Mouse (Mus musculus) spleen, adult 2 months (tissue): ENCODE data around the gene Mamdc2. TPM values are rescaled to one million over a fixed set of nuclear protein-coding genes. Genes with fewer than 3 reads are reported as not detected.
"Not testable (repeated sequence)": the region's sequence is repeated elsewhere in the genome, so short reads cannot be mapped to it uniquely, and the experiment has no call there.

ENCODE experiments used
- DNase-seq, 2 experiments: peaks; one replicate each; pipeline versions ENCODE4 v3.0.0 to v3.0.0-alpha.2; 2012 to 2021; ENCODE audit warnings: low spot score in 2 of 2, low read depth in 1 of 2
- H3K27ac ChIP-seq: fragments of 200-500 bp; 2 replicates; pipeline ENCODE4 v1.5.1; 2012; ENCODE audit warnings: low read length, inconsistent platforms; ENCODE audit not compliant: insufficient read depth
- H3K27me3 ChIP-seq: fragments of 200-500 bp; 2 replicates; pipeline ENCODE4 v1.6.1; 2012; ENCODE audit warnings: mild to moderate bottlenecking, moderate library complexity, low read length, inconsistent platforms; ENCODE audit not compliant: control insufficient read depth, insufficient read depth
- H3K36me3 ChIP-seq: fragments of 200-500 bp; 2 replicates; pipeline ENCODE4 v1.6.1; 2012; ENCODE audit warnings: mild to moderate bottlenecking, low read length, inconsistent platforms; ENCODE audit not compliant: control insufficient read depth, insufficient read depth
- H3K4me1 ChIP-seq: fragments of 200-500 bp; 2 replicates; pipeline ENCODE4 v1.6.1; 2011; ENCODE audit warnings: inconsistent platforms; ENCODE audit not compliant: control insufficient read depth, insufficient read depth, insufficient read length
- H3K4me3 ChIP-seq: fragments of 200-500 bp; 2 replicates; pipeline ENCODE4 v1.5.1; 2011; ENCODE audit warnings: mild to moderate bottlenecking, inconsistent platforms; ENCODE audit not compliant: insufficient read depth, insufficient read length; ENCODE audit errors: extremely low read depth
- CTCF ChIP-seq: fragments of 200-500 bp; IDR thresholded peaks from 2 replicates; pipeline ENCODE4 v1.5.1; 2011; ENCODE audit warnings: mild to moderate bottlenecking, inconsistent platforms; ENCODE audit not compliant: insufficient read depth, insufficient read length, insufficient replicate concordance; ENCODE audit errors: extremely low read depth
- POLR2A ChIP-seq: fragments of 200-500 bp; IDR thresholded peaks from 2 replicates; pipeline ENCODE4 v1.6.1; 2011; ENCODE audit warnings: low read depth, low read length, inconsistent platforms
- WGBS: fragments of 180-500 bp; shearing (Covaris S2); methylation state at CpG from one replicate; pipeline ENCODE4 v1.1.7; 2018; 5-methylcytosine and 5-hydroxymethylcytosine counted together
- polyA plus RNA-seq: library from polyadenylated mRNA; depleted of rRNA; stranded (reverse); fragments of >200 nt; gene quantifications from 2 replicates; pipeline ENCODE4 v1.2.3, GENCODE M21; 2012

Gene Mamdc2
- polyA plus RNA-seq, 1 experiment = 0.35 TPM

DNA sequence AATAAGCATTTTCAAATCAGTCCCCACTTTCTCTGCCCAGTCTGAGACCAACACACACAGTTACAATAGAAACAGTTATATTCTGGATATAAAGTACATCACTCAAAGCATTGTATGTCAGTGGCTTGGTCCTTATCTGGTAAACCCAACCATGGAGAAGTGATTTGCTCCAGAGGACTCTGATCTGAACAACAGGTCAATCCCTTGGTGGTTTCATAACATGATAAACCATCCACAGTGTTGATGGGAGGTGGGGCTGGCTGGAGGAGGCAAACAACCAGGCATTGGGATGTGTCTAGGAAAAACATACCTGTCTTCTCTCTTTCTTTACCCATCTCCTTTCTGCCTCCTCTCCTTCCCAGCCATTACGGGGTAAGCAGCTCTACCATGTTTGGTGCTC is 39.2 kb upstream of the Mamdc2 start:
- WGBS = 81% methylated on average over 1 of the region's 1 CpGs
- no peak for DNase-seq
- H3K27ac ChIP-seq = no peak overlapping the region

DNA sequence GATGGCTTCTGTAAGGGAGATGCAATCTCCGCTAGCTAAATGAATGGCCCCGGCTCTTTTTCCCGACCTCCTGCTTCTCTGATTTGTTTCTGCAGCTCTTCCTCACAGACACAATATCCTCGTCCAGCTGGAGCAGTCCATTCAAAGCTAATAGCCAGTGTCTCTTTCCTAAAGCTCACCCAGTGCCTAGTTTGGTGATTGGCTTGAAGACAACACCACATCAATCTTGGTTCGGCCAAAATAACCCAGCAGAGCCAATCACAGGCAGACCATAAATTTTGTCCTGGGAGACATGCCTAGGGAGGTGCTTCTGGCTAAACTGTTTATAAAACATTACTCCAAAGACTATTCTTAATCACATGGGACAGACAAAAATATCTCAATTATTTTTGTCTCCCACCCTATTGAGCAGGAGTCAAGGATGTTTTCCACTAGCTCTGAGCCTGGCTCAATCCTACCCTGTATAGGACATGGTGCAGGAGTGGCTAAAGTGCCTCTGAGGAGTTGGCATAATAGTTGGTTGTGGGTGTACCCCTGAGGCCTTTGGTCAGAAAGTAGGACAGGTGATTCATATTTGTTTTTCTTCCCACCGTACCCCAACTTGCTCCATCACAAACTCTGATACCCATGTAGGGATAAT is 38.5 kb upstream of the Mamdc2 start:
- Histone ChIP-seq H3K27ac (no peak overlapping the region), H3K27me3 (no peaks in the 10 kb centered on the region), H3K36me3 (no peaks in the 10 kb centered on the region), H3K4me1 (no peaks in the 10 kb centered on the region), H3K4me3 (no peak overlapping the region)
- WGBS = 86% methylated on average over 6 of the region's 6 CpGs
- TF ChIP-seq POLR2A (no peak), CTCF (no peak)
- no peak for DNase-seq

More for the DNA sequence above, 39.2 kb upstream of the Mamdc2 start:
- H3K36me3 ChIP-seq = no peaks in the 10 kb centered on the region
- H3K4me1 ChIP-seq = no peaks in the 10 kb centered on the region
- no peak for TF ChIP-seq POLR2A
- TF ChIP-seq CTCF = no peak
- H3K27me3 ChIP-seq = no peaks in the 10 kb centered on the region
- no peak overlapping the region for H3K4me3 ChIP-seq

DNA sequence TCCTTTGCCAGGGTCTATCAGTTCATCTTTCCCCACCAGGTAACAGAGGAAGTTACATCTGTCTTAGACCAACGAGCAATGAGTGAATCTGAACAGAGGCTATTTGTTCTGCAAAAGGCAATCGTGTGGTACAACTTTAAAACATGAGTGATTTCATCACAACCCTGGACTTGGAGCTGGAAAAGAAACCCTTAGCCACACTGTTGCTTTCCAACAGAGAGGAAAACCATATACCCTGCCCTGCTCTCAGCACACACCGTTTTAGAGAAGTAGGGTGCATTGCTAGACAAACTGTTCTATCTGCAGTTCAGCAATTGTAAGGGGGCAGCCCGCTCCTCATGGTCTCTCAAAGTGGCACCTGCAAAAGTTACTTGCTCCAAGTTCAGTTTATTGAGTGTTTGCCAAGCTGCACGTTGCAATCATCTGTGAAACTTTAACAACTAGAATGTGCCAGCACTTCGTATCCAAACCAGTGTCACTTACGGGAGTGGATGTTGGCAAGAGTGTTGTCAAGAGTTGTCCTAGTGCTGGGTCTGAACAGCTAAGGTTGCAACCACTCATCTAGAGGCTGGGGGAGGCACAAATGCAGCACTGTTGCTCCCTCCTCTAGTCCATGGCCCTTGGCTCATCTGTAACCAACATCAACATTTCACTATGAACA is 37.8 kb upstream of the Mamdc2 start:
- H3K4me3 ChIP-seq = no peak overlapping the region
- TF ChIP-seq POLR2A (no peak), CTCF (no peak)
- no peak for DNase-seq
- no peaks in the 10 kb centered on the region for H3K4me1 ChIP-seq
- no peaks in the 10 kb centered on the region for H3K27me3 ChIP-seq
- H3K36me3 ChIP-seq = no peaks in the 10 kb centered on the region
- H3K27ac ChIP-seq = no peak overlapping the region
- WGBS = 63% methylated on average over 7 of the region's 7 CpGs

DNA sequence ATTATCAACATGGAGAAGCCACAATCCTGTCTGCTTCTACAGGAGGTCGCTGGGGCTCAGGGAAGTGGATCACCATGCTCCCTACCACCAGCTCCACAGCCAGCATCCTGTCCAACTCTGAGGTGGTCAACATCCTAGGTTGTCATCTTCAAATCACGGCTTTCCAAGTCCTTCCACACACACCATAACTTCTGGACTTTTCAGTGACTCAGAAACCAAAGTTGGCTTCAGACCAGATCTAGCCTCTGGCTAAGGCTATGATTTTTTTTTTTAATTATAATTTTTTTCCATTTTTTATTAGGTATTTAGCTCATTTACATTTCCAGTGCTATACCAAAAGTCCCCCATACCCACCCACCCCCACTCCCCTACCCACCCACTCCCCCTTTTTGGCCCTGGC is 34.3 kb upstream of the Mamdc2 start:
- WGBS = 90% methylated on average over 2 of the region's 2 CpGs
- H3K27me3 ChIP-seq, H3K36me3 ChIP-seq, H3K4me1 ChIP-seq, H3K4me3 ChIP-seq, DNase-seq, H3K27ac ChIP-seq: not testable (repeated sequence)

DNA sequence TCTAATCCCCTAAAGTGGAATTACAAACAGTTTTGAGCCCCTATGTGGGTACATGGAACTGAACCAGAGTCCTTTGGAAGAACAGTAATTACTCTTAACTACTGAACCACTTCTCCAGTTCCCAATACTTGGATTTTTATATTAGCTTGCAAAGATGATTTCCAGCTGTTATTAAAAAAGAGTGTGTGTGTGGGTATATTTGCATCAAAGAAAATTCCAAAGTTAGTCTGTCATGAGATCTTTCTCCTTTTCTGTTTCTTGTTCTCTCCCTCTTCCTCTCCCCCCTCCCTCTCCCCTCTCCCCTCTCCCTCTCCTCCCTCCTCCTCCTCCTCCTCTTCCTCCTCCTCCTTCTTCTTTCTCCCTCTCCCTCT is 31.3 kb upstream of the Mamdc2 start:
- H3K4me1 ChIP-seq = no peaks in the 10 kb centered on the region
- no peak for TF ChIP-seq POLR2A
- no peak for TF ChIP-seq CTCF
- no peak overlapping the region for H3K27ac ChIP-seq
- no peaks in the 10 kb centered on the region for H3K36me3 ChIP-seq
- no peak overlapping the region for H3K4me3 ChIP-seq
- no peak for DNase-seq
- no peaks in the 10 kb centered on the region for H3K27me3 ChIP-seq

DNA sequence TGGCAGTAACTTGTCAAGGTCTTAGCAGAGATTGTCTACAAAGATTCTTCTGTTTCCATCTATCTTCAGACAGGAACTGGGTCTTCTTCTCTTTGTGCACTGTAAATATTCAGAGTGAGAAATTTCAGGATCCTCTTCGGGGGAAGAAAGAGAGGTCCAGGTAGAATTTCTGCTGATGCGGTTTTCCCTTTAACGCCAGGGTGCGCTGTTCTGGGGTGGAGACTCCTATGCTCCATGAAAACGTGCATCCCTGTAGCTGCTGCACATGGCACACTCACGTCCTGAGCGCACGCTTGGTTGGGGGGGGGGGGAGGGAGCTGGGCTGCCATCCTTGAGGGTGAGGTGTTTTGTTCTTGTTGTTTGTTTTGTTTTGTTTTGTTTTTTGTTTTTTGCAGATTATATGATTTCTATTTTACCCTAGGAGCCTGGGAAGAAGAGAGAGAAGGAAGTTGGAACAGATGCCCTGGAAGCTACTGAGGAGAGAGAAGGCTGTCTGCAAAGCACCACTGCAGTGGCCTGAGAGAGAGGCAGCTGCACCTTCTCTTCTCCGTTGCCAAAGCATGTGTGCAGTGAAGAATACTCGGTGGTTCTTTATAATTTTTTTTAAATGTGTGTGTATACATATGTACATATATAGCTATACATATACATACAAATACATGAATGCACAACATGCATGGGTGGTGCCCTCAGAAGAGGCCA is 30.8 kb upstream of the Mamdc2 start:
- no peak for DNase-seq
- no peaks in the 10 kb centered on the region for H3K36me3 ChIP-seq
- WGBS = 41% methylated on average over 10 of the region's 10 CpGs

DNA sequence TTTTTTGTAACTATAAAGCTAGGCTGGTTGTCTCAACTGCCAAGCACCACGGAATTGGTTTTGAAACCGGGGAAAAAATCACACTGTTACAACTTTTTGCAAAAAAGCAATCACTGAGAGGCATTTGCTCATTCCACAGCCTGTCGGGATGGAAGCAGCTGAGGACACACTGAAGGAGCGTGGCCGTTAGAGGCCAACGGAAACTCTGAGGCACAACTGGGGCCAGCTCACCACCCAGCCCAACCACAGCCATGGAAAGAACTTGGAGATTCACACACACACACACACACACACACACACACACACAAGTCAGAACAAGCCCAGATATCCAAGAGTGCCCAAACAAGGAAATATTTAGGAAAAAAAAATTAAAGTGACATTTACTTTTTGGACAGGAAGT is 29.6 kb upstream of the Mamdc2 start:
- TF ChIP-seq POLR2A = no peak
- TF ChIP-seq CTCF = no peak
- no peak for DNase-seq
- H3K4me1 ChIP-seq = no peaks in the 10 kb centered on the region
- no peak overlapping the region for H3K4me3 ChIP-seq
- no peaks in the 10 kb centered on the region for H3K27me3 ChIP-seq
- no peaks in the 10 kb centered on the region for H3K36me3 ChIP-seq
- no peak overlapping the region for H3K27ac ChIP-seq
- 71% methylated on average over 6 of the region's 6 CpGs for WGBS

More for the DNA sequence above, 30.8 kb upstream of the Mamdc2 start:
- Histone ChIP-seq H3K4me3 (no peak overlapping the region), H3K27me3 (no peaks in the 10 kb centered on the region), H3K4me1 (no peaks in the 10 kb centered on the region), H3K27ac (no peak overlapping the region)
- TF ChIP-seq POLR2A = no peak
- no peak for TF ChIP-seq CTCF
